Mouse (Mus musculus): ENCODE data around the gene Cfap65. TPM values are rescaled to one million over a fixed set of nuclear protein-coding genes. Genes with fewer than 3 reads are reported as not detected.
A peak's percentile ranks its signal among the peaks of the same experiment; 100 is the strongest.

Gene Cfap65
- total and polyA plus RNA-seq, 2 experiments: not detected

GRCm38 (mm10) chr1:74900341-74901285, 34.8 kb downstream of the Cfap65 start:
- Histone ChIP-seq H3K36me3 (ENCODE audit: control insufficient read depth, insufficient read depth, low read length) (no peaks in the 10 kb centered on the region), H3K4me1 (ENCODE audit: control insufficient read depth, insufficient read depth, low read length) (peaks cover 2% of the 10 kb centered on the region; the same call in 1 of the 2 replicates), H3K9ac (ENCODE audit: low read depth, low read length) (no peak overlapping the region; the same call in 1 of the 2 replicates), H3K27me3 (ENCODE audit: control insufficient read depth, insufficient read depth, low read length) (peaks cover 8% of the 10 kb centered on the region; the same call in 1 of the 2 replicates), H3K79me2 (ENCODE audit: control insufficient read depth, insufficient read depth, low read length) (no peaks in the 10 kb centered on the region), H3K4me3 (ENCODE audit: insufficient read depth, low read depth, low read length) (peak overlapping the region; percentile 18; the same call in 1 of the 2 replicates), H3K27ac (replicated peaks; ENCODE audit: insufficient read depth, low read depth, low read length) (no peak overlapping the region)
- 5% methylated on average over 65 of the region's 66 CpGs for WGBS
- no peak for TF ChIP-seq CTCF (IDR thresholded peaks at IDR 0.05; ENCODE audit: low read depth, low read length)
- no peak for TF ChIP-seq POLR2A (IDR thresholded peaks at IDR 0.05; ENCODE audit: extremely low read depth, insufficient read depth, low read length)
- peak; percentile 70 for DNase-seq (ENCODE audit: extremely low read depth, low read depth, low spot score)

- H3K36me3 ChIP-seq (ENCODE audit: control insufficient read depth, insufficient read depth, low read length): no peaks in the 10 kb centered on the region
- WGBS: 17% methylated on average over 9 of the region's 10 CpGs
- no peak for DNase-seq (ENCODE audit: extremely low read depth, low read depth, low spot score)
- peaks cover 8% of the 10 kb centered on the region; the same call in 1 of the 2 replicates for H3K27me3 ChIP-seq (ENCODE audit: control insufficient read depth, insufficient read depth, low read length)
- H3K4me1 ChIP-seq (ENCODE audit: control insufficient read depth, insufficient read depth, low read length): peaks cover 2% of the 10 kb centered on the region; the same call in 1 of the 2 replicates
- no peak for TF ChIP-seq CTCF (IDR thresholded peaks at IDR 0.05; ENCODE audit: low read depth, low read length)
- TF ChIP-seq POLR2A (IDR thresholded peaks at IDR 0.05; ENCODE audit: extremely low read depth, insufficient read depth, low read length): no peak
- H3K79me2 ChIP-seq (ENCODE audit: control insufficient read depth, insufficient read depth, low read length): no peaks in the 10 kb centered on the region
- no peak overlapping the region for H3K4me3 ChIP-seq (ENCODE audit: insufficient read depth, low read depth, low read length)
- no peak overlapping the region for H3K27ac ChIP-seq (replicated peaks; ENCODE audit: insufficient read depth, low read depth, low read length)
- H3K9ac ChIP-seq (ENCODE audit: low read depth, low read length): no peak overlapping the region
Observed at GRCm38 (mm10) chr1:74898656-74899431, 36.6 kb downstream of the Cfap65 start.

GRCm38 (mm10) chr1:74897976-74898375, 37.4 kb downstream of the Cfap65 start:
- peaks cover 2% of the 10 kb centered on the region; the same call in 1 of the 2 replicates for H3K4me1 ChIP-seq (ENCODE audit: control insufficient read depth, insufficient read depth, low read length)
- 25% methylated on average over 7 of the region's 7 CpGs for WGBS
- TF ChIP-seq POLR2A (IDR thresholded peaks at IDR 0.05; ENCODE audit: extremely low read depth, insufficient read depth, low read length) (no peak), CTCF (IDR thresholded peaks at IDR 0.05; ENCODE audit: low read depth, low read length) (no peak)
- no peak overlapping the region for H3K27ac ChIP-seq (replicated peaks; ENCODE audit: insufficient read depth, low read depth, low read length)
- peaks cover 12% of the 10 kb centered on the region for H3K27me3 ChIP-seq (ENCODE audit: control insufficient read depth, insufficient read depth, low read length)
- no peak for DNase-seq (ENCODE audit: extremely low read depth, low read depth, low spot score)
- H3K9ac ChIP-seq (ENCODE audit: low read depth, low read length): no peak overlapping the region
- no peak overlapping the region for H3K4me3 ChIP-seq (ENCODE audit: insufficient read depth, low read depth, low read length)
- no peaks in the 10 kb centered on the region for H3K79me2 ChIP-seq (ENCODE audit: control insufficient read depth, insufficient read depth, low read length)
- H3K36me3 ChIP-seq (ENCODE audit: control insufficient read depth, insufficient read depth, low read length): no peaks in the 10 kb centered on the region

GRCm38 (mm10) chr1:74894966-74895365, 40.4 kb downstream of the Cfap65 start:
- DNase-seq (ENCODE audit: extremely low read depth, low read depth, low spot score): peak; percentile 18
- peaks cover 16% of the 10 kb centered on the region for H3K27me3 ChIP-seq (ENCODE audit: control insufficient read depth, insufficient read depth, low read length)
- 20% methylated on average over 4 of the region's 4 CpGs for WGBS

GRCm38 (mm10) chr1:74893134-74893855, 42.1 kb downstream of the Cfap65 start, which contains the start of gene Cryba2:
Gene Cryba2 (minus strand): TSS chr1:74893143.
- Histone ChIP-seq H3K4me3 (ENCODE audit: insufficient read depth, low read depth, low read length) (no peak within 1 kb of the TSS), H3K36me3 (ENCODE audit: control insufficient read depth, insufficient read depth, low read length) (no peaks in the 10 kb centered on the region), H3K27ac (replicated peaks; ENCODE audit: insufficient read depth, low read depth, low read length) (no peak within 1 kb of the TSS), H3K4me1 (ENCODE audit: control insufficient read depth, insufficient read depth, low read length) (no peaks in the 10 kb centered on the region), H3K79me2 (ENCODE audit: control insufficient read depth, insufficient read depth, low read length) (no peaks in the 10 kb centered on the region), H3K9ac (ENCODE audit: low read depth, low read length) (no peak within 1 kb of the TSS), H3K27me3 (ENCODE audit: control insufficient read depth, insufficient read depth, low read length) (peaks cover 15% of the 10 kb centered on the region)
- WGBS: 10% methylated on average over 25 of the region's 25 CpGs
- DNase-seq (ENCODE audit: extremely low read depth, low read depth, low spot score): no peak
- TF ChIP-seq POLR2A (IDR thresholded peaks at IDR 0.05; ENCODE audit: extremely low read depth, insufficient read depth, low read length) (no peak), CTCF (IDR thresholded peaks at IDR 0.05; ENCODE audit: low read depth, low read length) (peak; percentile 86)

More at GRCm38 (mm10) chr1:74894966-74895365, 40.4 kb downstream of the Cfap65 start:
- no peak overlapping the region for H3K4me3 ChIP-seq (ENCODE audit: insufficient read depth, low read depth, low read length)
- no peak for TF ChIP-seq POLR2A (IDR thresholded peaks at IDR 0.05; ENCODE audit: extremely low read depth, insufficient read depth, low read length)
- TF ChIP-seq CTCF (IDR thresholded peaks at IDR 0.05; ENCODE audit: low read depth, low read length): peak; percentile 72
- H3K9ac ChIP-seq (ENCODE audit: low read depth, low read length): no peak overlapping the region
- H3K4me1 ChIP-seq (ENCODE audit: control insufficient read depth, insufficient read depth, low read length): no peaks in the 10 kb centered on the region
- H3K27ac ChIP-seq (replicated peaks; ENCODE audit: insufficient read depth, low read depth, low read length): no peak overlapping the region
- no peaks in the 10 kb centered on the region for H3K79me2 ChIP-seq (ENCODE audit: control insufficient read depth, insufficient read depth, low read length)
- H3K36me3 ChIP-seq (ENCODE audit: control insufficient read depth, insufficient read depth, low read length): no peaks in the 10 kb centered on the region
